Mouse (Mus musculus) layer of hippocampus, postnatal 25 days (tissue): Measurements from ENCODE around the gene Meiob. TPM values are rescaled to one million over a fixed set of nuclear protein-coding genes. Genes with fewer than 3 reads are reported as not detected.
A peak's percentile ranks its signal among the peaks of the same experiment; 100 is the strongest.

Experiments
- DNase-seq, 2 experiments: peaks; one replicate each; pipeline ENCODE4 v3.0.0; 2022; ENCODE audit warnings: mixed read lengths in 2 of 2, low spot score in 1 of 2; ENCODE audit errors: extremely low spot score in 1 of 2
- total RNA-seq, 2 experiments: library from RNA; stranded (reverse); gene quantifications; 2 replicates each; pipeline ENCODE4 v1.2.3; 2021

Meiob gene
- total RNA-seq: not detected

GRCm38 (mm10) chr17:24803952-24804951 lies at the start of gene Meiob:
TSS of gene Meiob (plus strand) at chr17:24804289.
- DNase-seq: peak; percentile 11 to 18

- no peak for DNase-seq
Measured at GRCm38 (mm10) chr17:24757394-24757793, 46.7 kb upstream of the Meiob start.

- no peak for DNase-seq
Measured at GRCm38 (mm10) chr17:24761121-24761520, 43.0 kb upstream of the Meiob start.

- DNase-seq: no peak
Measured at GRCm38 (mm10) chr17:24765016-24765905, 38.8 kb upstream of the Meiob start.

- DNase-seq: no peak
Measured at GRCm38 (mm10) chr17:24766266-24766875, 37.7 kb upstream of the Meiob start.

GRCm38 (mm10) chr17:24769146-24769545 lies 34.9 kb upstream of the Meiob start:
- DNase-seq: no peak

- DNase-seq: no peak
Measured at GRCm38 (mm10) chr17:24773241-24773640, 30.8 kb upstream of the Meiob start.

- no peak for DNase-seq
Measured at GRCm38 (mm10) chr17:24775173-24775572, 28.9 kb upstream of the Meiob start.

GRCm38 (mm10) chr17:24777073-24777472 lies 27.0 kb upstream of the Meiob start:
- DNase-seq: no peak

- DNase-seq: no peak
Measured at GRCm38 (mm10) chr17:24780821-24781220, 23.3 kb upstream of the Meiob start.

- DNase-seq: no peak
Measured at GRCm38 (mm10) chr17:24792190-24792589, 11.9 kb upstream of the Meiob start.

GRCm38 (mm10) chr17:24794791-24795190 lies 9.3 kb upstream of the Meiob start:
- DNase-seq: no peak

GRCm38 (mm10) chr17:24796969-24797368 lies 7.1 kb upstream of the Meiob start:
- no peak for DNase-seq

GRCm38 (mm10) chr17:24798229-24798628 lies 5.9 kb upstream of the Meiob start:
- DNase-seq: no peak

GRCm38 (mm10) chr17:24799476-24799875 lies 4.6 kb upstream of the Meiob start:
- no peak for DNase-seq

- DNase-seq: no peak
Measured at GRCm38 (mm10) chr17:24800524-24800923, 3.6 kb upstream of the Meiob start.

GRCm38 (mm10) chr17:24811211-24811610 lies 7.1 kb downstream of the Meiob start:
- DNase-seq: no peak

GRCm38 (mm10) chr17:24812215-24812614 lies 8.1 kb downstream of the Meiob start:
- DNase-seq: no peak

GRCm38 (mm10) chr17:24815256-24815655 lies 11.2 kb downstream of the Meiob start:
- no peak for DNase-seq

GRCm38 (mm10) chr17:24817503-24817902 lies 13.4 kb downstream of the Meiob start:
- no peak for DNase-seq

GRCm38 (mm10) chr17:24818172-24818571 lies 14.1 kb downstream of the Meiob start:
- DNase-seq: no peak
